Mouse (Mus musculus) adrenal gland, adult 18-20 months (tissue): ENCODE measurements around the gene Rbm28. TPM values are rescaled to one million over a fixed set of nuclear protein-coding genes. Genes with fewer than 3 reads are reported as not detected.

ENCODE experiments used
- DNase-seq, 2 experiments: peaks; one replicate each; pipeline ENCODE4 v3.0.0; 2021 to 2022; ENCODE audit warnings: low spot score in 2 of 2
- microRNA-seq, 2 experiments: library from miRNA; unstranded; fragments of <30 nt; microRNA quantifications; one replicate each; pipeline ENCODE4 v1.2.0; 2021; ENCODE audit warnings: borderline number of aligned reads in 2 of 2
- total RNA-seq, 2 experiments: library from RNA; stranded (reverse); gene quantifications; 1 replicate in 1 of 2; 2 replicates in 1 of 2; pipeline ENCODE4 v1.2.3; 2021

The Rbm28 gene
- total RNA-seq, 2 experiments from 2014 or later = 32.4 to 34.3 TPM

- no peak for DNase-seq
These were observed 80.4 kb downstream of the Rbm28 start for GRCm38 (mm10) chr6:29084401-29084800.

GRCm38 (mm10) chr6:29082776-29083354, 81.9 kb downstream of the Rbm28 start:
- DNase-seq = peak in 1 of 2 experiments; percentile 15

GRCm38 (mm10) chr6:29081826-29082363, 82.9 kb downstream of the Rbm28 start:
- DNase-seq = no peak

- no peak for DNase-seq
These were observed 85.5 kb downstream of the Rbm28 start for GRCm38 (mm10) chr6:29079291-29079690.

GRCm38 (mm10) chr6:29074133-29074469, 90.7 kb downstream of the Rbm28 start:
- DNase-seq = no peak

Small RNA genes lying within 50 kb of the gene (microRNA-seq; reads per million reads assigned to microRNA genes)
- gene Gm24303 = 0 reads per million in 2 experiments

Other genes starting within 250 kb of the Rbm28 start
- gene Lep, start 104.8 kb downstream of the Rbm28 start, total RNA-seq = 10 to 100 TPM in 1 of 2 experiments, under 1 TPM in 1; 0.83 to 56.5 TPM
- gene Prrt4, start 14.6 kb upstream of the Rbm28 start, total RNA-seq = 1 to 10 TPM; 1.3 to 3.9 TPM
- 10 to 100 TPM; 49.6 to 63.7 TPM for gene Impdh1, start 51.4 kb upstream of the Rbm28 start, total RNA-seq
- 1 to 10 TPM; 3.9 to 6.7 TPM for gene Hilpda, start 107.5 kb upstream of the Rbm28 start, total RNA-seq
- gene Fam71f2, start 114.6 kb upstream of the Rbm28 start, total RNA-seq = not detected
- gene Fam71f1, start 154.1 kb upstream of the Rbm28 start, total RNA-seq = not detected
- gene Calu, start 183.1 kb upstream of the Rbm28 start, total RNA-seq = 100 to 1,000 TPM; 134 to 139 TPM
- not detected for gene Opn1sw, start 223.5 kb upstream of the Rbm28 start, total RNA-seq
- gene Ccdc136, start 231.3 kb upstream of the Rbm28 start, total RNA-seq = 1 to 10 TPM; 4.7 to 5.5 TPM